Mouse (Mus musculus) ovary, postnatal 14 days (tissue): ENCODE results near the gene Ckm.
A peak's percentile ranks its signal among the peaks of the same experiment; 100 is the strongest.

Experiments used
- DNase-seq: peaks from one replicate; pipeline ENCODE4 v3.0.0; 2022; ENCODE audit warnings: low spot score

Gene Ckm

GRCm38 (mm10) chr7:19404476-19404875, at the start of gene Ckm:
Ckm (plus strand) TSS chr7:19404776.
- no peak for DNase-seq

- no peak for DNase-seq
These were observed 49.6 kb upstream of the Ckm start for GRCm38 (mm10) chr7:19354991-19355390.

GRCm38 (mm10) chr7:19356311-19356710, 48.3 kb upstream of the Ckm start:
- DNase-seq: no peak

GRCm38 (mm10) chr7:19357381-19358375, 46.9 kb upstream of the Ckm start:
- no peak for DNase-seq

- DNase-seq: no peak
These were observed 45.9 kb upstream of the Ckm start for GRCm38 (mm10) chr7:19358634-19359033.

- DNase-seq: peak; percentile 77
These were observed 45.2 kb upstream of the Ckm start, which contains the start of the genes Cd3eap and Ppp1r13l for GRCm38 (mm10) chr7:19359299-19359891. Cd3eap (minus strand) TSS chr7:19359483. Ppp1r13l (plus strand) TSS chr7:19359749.

- DNase-seq: peak; percentile 59
These were observed 44.5 kb upstream of the Ckm start for GRCm38 (mm10) chr7:19359892-19360641.

GRCm38 (mm10) chr7:19360944-19361343, 43.6 kb upstream of the Ckm start:
- DNase-seq: peak; percentile 74

GRCm38 (mm10) chr7:19361720-19362119, 42.9 kb upstream of the Ckm start:
- DNase-seq: peak; percentile 55

- DNase-seq: no peak
These were observed 42.3 kb upstream of the Ckm start for GRCm38 (mm10) chr7:19362276-19362675.

GRCm38 (mm10) chr7:19363881-19364280, 40.7 kb upstream of the Ckm start:
- peak; percentile 56 for DNase-seq

GRCm38 (mm10) chr7:19365376-19365775, 39.2 kb upstream of the Ckm start:
- no peak for DNase-seq

- DNase-seq: peak; percentile 42
These were observed 36.2 kb upstream of the Ckm start for GRCm38 (mm10) chr7:19368380-19368779.

GRCm38 (mm10) chr7:19369823-19370425, 34.7 kb upstream of the Ckm start:
- DNase-seq: peak; percentile 57

- no peak for DNase-seq
These were observed 31.2 kb upstream of the Ckm start for GRCm38 (mm10) chr7:19373367-19373766.

GRCm38 (mm10) chr7:19375368-19375767, 29.2 kb upstream of the Ckm start:
- DNase-seq: no peak

- DNase-seq: no peak
These were observed 28.6 kb upstream of the Ckm start for GRCm38 (mm10) chr7:19376019-19376418.

GRCm38 (mm10) chr7:19378049-19378448, 26.5 kb upstream of the Ckm start:
- no peak for DNase-seq

- DNase-seq: peak; percentile 99
These were observed 23.0 kb upstream of the Ckm start, which contains the start of gene Ercc2 for GRCm38 (mm10) chr7:19381377-19382165. Ercc2 (plus strand) TSS chr7:19382010.

- no peak for DNase-seq
These were observed 22.4 kb upstream of the Ckm start for GRCm38 (mm10) chr7:19382166-19382541.

- no peak for DNase-seq
These were observed 20.9 kb upstream of the Ckm start for GRCm38 (mm10) chr7:19383708-19384107.
